Mouse (Mus musculus) myocyte (in vitro differentiated cells): ENCODE results near the gene Spats1. TPM values are rescaled to one million over a fixed set of nuclear protein-coding genes. Genes with fewer than 3 reads are reported as not detected.
A peak's percentile ranks its signal among the peaks of the same experiment; 100 is the strongest.

Experiments
- H3K27me3 ChIP-seq: one replicate; pipeline ENCODE4 v1.6.1; 2011; ENCODE audit not compliant: control insufficient read depth, insufficient read depth, insufficient read length
- H3K36me3 ChIP-seq: one replicate; pipeline ENCODE4 v1.6.1; 2011; ENCODE audit not compliant: control insufficient read depth, insufficient read depth
- H3K4me2 ChIP-seq: one replicate; pipeline ENCODE4 v1.6.1; 2011; ENCODE audit warnings: low read depth, control low read depth
- H3K4me3 ChIP-seq: one replicate; pipeline ENCODE4 v1.5.1; 2011; ENCODE audit warnings: mild to moderate bottlenecking, control low read depth, moderate library complexity
- H3K79me2 ChIP-seq: one replicate; pipeline ENCODE4 v1.6.1; 2011; ENCODE audit not compliant: control insufficient read depth, insufficient read depth
- H3ac ChIP-seq: one replicate; pipeline ENCODE4 v1.6.1; 2011; ENCODE audit not compliant: control insufficient read depth, insufficient read length
- CEBPB ChIP-seq: IDR thresholded peaks from 2 replicates; pipeline ENCODE4 v1.6.1; 2011; ENCODE audit warnings: mild to moderate bottlenecking, moderate library complexity; ENCODE audit not compliant: poor library complexity, insufficient read depth, severe bottlenecking
- E2F4 ChIP-seq: IDR thresholded peaks from one replicate; pipeline ENCODE4 v1.6.1; 2011; ENCODE audit warnings: mild to moderate bottlenecking, control low read depth, moderate library complexity; ENCODE audit not compliant: insufficient read depth
- MAX ChIP-seq: IDR thresholded peaks from one replicate; pipeline ENCODE4 v1.6.1; 2011; ENCODE audit warnings: low read depth, mild to moderate bottlenecking, control low read depth
- MYOD1 ChIP-seq, 3 experiments: IDR thresholded peaks; one replicate each; pipeline ENCODE4 v1.6.1; 2011; ENCODE audit warnings: control low read depth in 2 of 3, low read depth in 2 of 3, mild to moderate bottlenecking in 2 of 3, moderate library complexity in 1 of 3; ENCODE audit not compliant: insufficient read length in 2 of 3, control insufficient read depth in 1 of 3
- MYOG ChIP-seq, 3 experiments: IDR thresholded peaks; one replicate each; pipeline ENCODE4 v1.6.1; 2011; ENCODE audit warnings: control low read depth in 2 of 3, low read depth in 2 of 3, mild to moderate bottlenecking in 2 of 3; ENCODE audit not compliant: insufficient read length in 2 of 3, control insufficient read depth in 1 of 3, insufficient read depth in 1 of 3
- POLR2A ChIP-seq: IDR thresholded peaks from one replicate; pipeline ENCODE4 v1.6.1; 2011; ENCODE audit warnings: low read depth, mild to moderate bottlenecking, control low read depth, moderate library complexity; ENCODE audit not compliant: insufficient read length
- POLR2AphosphoS2 ChIP-seq: IDR thresholded peaks from one replicate; pipeline ENCODE4 v1.6.1; 2011; ENCODE audit warnings: low read depth, control low read depth; ENCODE audit not compliant: insufficient read length
- REST ChIP-seq: IDR thresholded peaks from one replicate; pipeline ENCODE4 v1.6.1; 2011; ENCODE audit warnings: mild to moderate bottlenecking, control low read depth, moderate library complexity; ENCODE audit not compliant: insufficient read depth, insufficient read length
- SRF ChIP-seq: IDR thresholded peaks from one replicate; pipeline ENCODE4 v1.6.1; 2011; ENCODE audit warnings: low read depth; ENCODE audit not compliant: control insufficient read depth, insufficient read length
- TCF12 ChIP-seq: IDR thresholded peaks from one replicate; pipeline ENCODE4 v1.6.1; 2011; ENCODE audit warnings: mild to moderate bottlenecking, control low read depth; ENCODE audit not compliant: poor library complexity, insufficient read depth, severe bottlenecking
- TCF3 ChIP-seq: IDR thresholded peaks from one replicate; pipeline ENCODE4 v1.6.1; 2011; ENCODE audit warnings: low read depth, control low read depth; ENCODE audit not compliant: insufficient read length
- USF1 ChIP-seq: IDR thresholded peaks from one replicate; pipeline ENCODE4 v1.6.1; 2011; ENCODE audit warnings: low read depth, mild to moderate bottlenecking, control low read depth, moderate library complexity
- polyA plus RNA-seq: library from polyadenylated mRNA; unstranded; fragments of >200 nt; fragmentation: generic; extraction: Trizol; gene quantifications from one replicate; pipeline ENCODE4 v1.2.1, GENCODE M21; 2012; ENCODE audit warnings: missing spikeins

Spats1 gene
- polyA plus RNA-seq, 1 experiment, result 0.07 TPM

DNA sequence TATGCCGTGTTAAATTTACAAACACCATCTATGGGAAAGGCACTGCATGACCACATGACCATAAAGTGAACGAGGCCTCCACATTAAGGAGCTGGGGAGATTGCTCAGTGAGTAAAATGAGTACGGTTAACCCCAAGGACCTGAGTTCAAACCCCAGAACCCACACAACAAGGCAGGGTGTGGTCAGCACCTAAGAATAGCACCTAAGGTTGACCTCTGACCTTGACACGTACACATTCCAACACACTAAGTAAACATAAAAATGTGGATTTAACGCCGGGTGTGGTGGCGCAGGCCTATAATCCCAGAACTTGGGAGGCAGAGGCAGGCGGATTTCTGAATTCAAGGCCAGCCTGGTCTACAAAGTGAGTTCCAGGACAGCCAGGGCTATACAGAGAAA is 25.6 kb downstream of the Spats1 start:
- H3K27me3 ChIP-seq, result no peaks in the 10 kb centered on the region
- no peak for TF ChIP-seq SRF
- no peak for TF ChIP-seq E2F4
- TF ChIP-seq REST, result no peak
- no peak for TF ChIP-seq POLR2A
- TF ChIP-seq MYOD1 (IDR thresholded peaks at IDR 0.05; ENCODE audit: control insufficient read depth in 1 of 3, insufficient read length in 2 of 3, low read depth in 2 of 3), result no peak
- TF ChIP-seq USF1, result no peak
- no peak for TF ChIP-seq TCF12
- TF ChIP-seq POLR2AphosphoS2, result no peak
- no peak for TF ChIP-seq MAX
- TF ChIP-seq TCF3, result no peak
- TF ChIP-seq CEBPB, result no peak
- TF ChIP-seq MYOG (IDR thresholded peaks at IDR 0.05; ENCODE audit: control insufficient read depth in 1 of 3, insufficient read depth in 1 of 3, insufficient read length in 2 of 3, low read depth in 2 of 3), result no peak

DNA sequence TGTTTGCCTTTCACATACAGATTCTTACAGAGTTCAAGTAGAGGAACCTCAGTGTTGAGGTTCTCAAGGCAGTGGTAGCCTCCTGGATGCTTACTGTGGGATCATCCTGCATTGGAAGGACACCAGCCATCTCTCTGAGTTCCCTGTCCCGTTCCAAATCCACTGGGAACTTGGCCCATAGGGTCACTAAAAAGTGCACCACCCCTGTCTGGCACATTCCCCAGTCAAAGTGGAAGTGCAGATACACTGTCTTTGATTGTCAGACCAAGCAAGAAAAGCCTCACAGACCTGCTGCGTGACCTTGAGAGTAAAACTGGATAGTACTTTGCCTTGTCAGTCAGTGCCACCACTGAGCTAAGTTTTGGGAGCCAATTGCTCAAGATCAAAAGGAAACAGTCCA is 28.2 kb downstream of the Spats1 start:
- no peak for TF ChIP-seq POLR2A
- no peak for TF ChIP-seq MYOG (IDR thresholded peaks at IDR 0.05; ENCODE audit: control insufficient read depth in 1 of 3, insufficient read depth in 1 of 3, insufficient read length in 2 of 3, low read depth in 2 of 3)
- Histone ChIP-seq H3K79me2 (no peaks in the 10 kb centered on the region), H3K36me3 (peaks cover 7% of the 10 kb centered on the region), H3K4me2 (no peak overlapping the region), H3ac (no peak overlapping the region), H3K4me3 (no peak overlapping the region), H3K27me3 (no peaks in the 10 kb centered on the region)

More for the DNA sequence above, 25.6 kb downstream of the Spats1 start:
- no peak overlapping the region for H3K4me3 ChIP-seq
- H3ac ChIP-seq, result no peak overlapping the region
- H3K36me3 ChIP-seq, result peaks cover 7% of the 10 kb centered on the region
- H3K4me2 ChIP-seq, result no peak overlapping the region
- no peaks in the 10 kb centered on the region for H3K79me2 ChIP-seq

- H3K4me3 ChIP-seq, result no peak overlapping the region
- TF ChIP-seq TCF12 (no peak), POLR2AphosphoS2 (no peak), MAX (no peak)
- H3K36me3 ChIP-seq, result peaks cover 7% of the 10 kb centered on the region
- H3K27me3 ChIP-seq, result no peaks in the 10 kb centered on the region
- no peak overlapping the region for H3ac ChIP-seq
- no peak overlapping the region for H3K4me2 ChIP-seq
- H3K79me2 ChIP-seq, result no peaks in the 10 kb centered on the region
Measured at GRCm38 (mm10) chr17:45445923-45446322, 29.3 kb downstream of the Spats1 start.

- H3K79me2 ChIP-seq, result peaks cover 39% of the 10 kb centered on the region
- no peaks in the 10 kb centered on the region for H3K27me3 ChIP-seq
- TF ChIP-seq MYOD1 (IDR thresholded peaks at IDR 0.05; ENCODE audit: control insufficient read depth in 1 of 3, insufficient read length in 2 of 3, low read depth in 2 of 3) (no peak), E2F4 (no peak), SRF (no peak), POLR2A (no peak), TCF12 (no peak), TCF3 (no peak), POLR2AphosphoS2 (no peak), MAX (no peak), REST (no peak), CEBPB (no peak), MYOG (IDR thresholded peaks at IDR 0.05; ENCODE audit: control insufficient read depth in 1 of 3, insufficient read depth in 1 of 3, insufficient read length in 2 of 3, low read depth in 2 of 3) (no peak)
Measured at GRCm38 (mm10) chr17:45434262-45434590, 41.0 kb downstream of the Spats1 start.

GRCm38 (mm10) chr17:45433419-45434261 is 41.6 kb downstream of the Spats1 start, which contains the start of gene Cdc5l:
Gene Cdc5l, minus strand, starts transcription at chr17:45433737.
- peaks cover 45% of the 10 kb centered on the region for H3K79me2 ChIP-seq
- H3K27me3 ChIP-seq, result no peaks in the 10 kb centered on the region
- peak within 1 kb of the TSS; percentile 89 for H3K4me2 ChIP-seq
- H3K36me3 ChIP-seq, result peaks cover under 1% of the 10 kb centered on the region
- TF ChIP-seq POLR2A (peak; percentile 78), E2F4 (no peak), TCF12 (no peak), TCF3 (no peak), CEBPB (no peak), SRF (no peak), MYOG (IDR thresholded peaks at IDR 0.05; ENCODE audit: control insufficient read depth in 1 of 3, insufficient read depth in 1 of 3, insufficient read length in 2 of 3, low read depth in 2 of 3) (peak in 1 of 3 experiments; percentile 20), MAX (no peak), REST (no peak), MYOD1 (IDR thresholded peaks at IDR 0.05; ENCODE audit: control insufficient read depth in 1 of 3, insufficient read length in 2 of 3, low read depth in 2 of 3) (no peak), POLR2AphosphoS2 (peak; percentile 92), USF1 (no peak)
- peak within 1 kb of the TSS; percentile 94 for H3K4me3 ChIP-seq
- H3ac ChIP-seq, result peak within 1 kb of the TSS; percentile 26

More at GRCm38 (mm10) chr17:45434262-45434590, 41.0 kb downstream of the Spats1 start:
- Histone ChIP-seq H3K4me2 (peak overlapping the region; percentile 67), H3K36me3 (peaks cover 6% of the 10 kb centered on the region), H3K4me3 (peak overlapping the region; percentile 94), H3ac (peak overlapping the region; percentile 26)
